Mouse (Mus musculus) embryo, embryonic 10.5 days (tissue): ENCODE results near the gene Atl3.

ENCODE experiments used
- DNase-seq: peaks from one replicate; pipeline ENCODE4 v3.0.0-alpha.2; 2015; ENCODE audit warnings: low spot score

Gene Atl3

GRCm38 (mm10) chr19:7562601-7563129, 68.8 kb downstream of the Atl3 start:
- DNase-seq: no peak

- DNase-seq: no peak
Measured at GRCm38 (mm10) chr19:7563676-7564075, 69.8 kb downstream of the Atl3 start.

GRCm38 (mm10) chr19:7564457-7564856, 70.6 kb downstream of the Atl3 start:
- no peak for DNase-seq

- DNase-seq: no peak
Measured at GRCm38 (mm10) chr19:7566826-7567225, 73.0 kb downstream of the Atl3 start.

- DNase-seq: peak; percentile 43
Measured at GRCm38 (mm10) chr19:7568364-7568763, 74.5 kb downstream of the Atl3 start.

GRCm38 (mm10) chr19:7569650-7570049, 75.8 kb downstream of the Atl3 start:
- no peak for DNase-seq

GRCm38 (mm10) chr19:7576180-7576579, 82.3 kb downstream of the Atl3 start:
- DNase-seq: no peak

GRCm38 (mm10) chr19:7577710-7578109, 83.9 kb downstream of the Atl3 start:
- no peak for DNase-seq

GRCm38 (mm10) chr19:7581042-7581441, 87.2 kb downstream of the Atl3 start:
- no peak for DNase-seq

- DNase-seq: no peak
Measured at GRCm38 (mm10) chr19:7583101-7583500, 89.3 kb downstream of the Atl3 start.

- no peak for DNase-seq
Measured at GRCm38 (mm10) chr19:7583599-7583998, 89.8 kb downstream of the Atl3 start.

- no peak for DNase-seq
Measured at GRCm38 (mm10) chr19:7585279-7585678, 91.4 kb downstream of the Atl3 start.

- DNase-seq: no peak
Measured at GRCm38 (mm10) chr19:7585764-7586163, 91.9 kb downstream of the Atl3 start.
